Comparison of ENCODE assay signal across 17 mouse cellular contexts in genomic region chr15:61781531-61781930, GRCm38 (mm10).
DNase-seq lines count a peak whose midpoint lies in the region.
"Had no signal": no experiment of that assay in that cellular context is flagged by ENCODE, and none has a peak within 500 bp of the region (broad histone marks: within the 10 kb centered on the region; RNA-seq: fewer than 3 reads in every experiment).

No protein-coding gene starts in this region.

- DNase-seq in cerebellum, adult 18-20 months: peak; percentile 2 to 9
- no peak for DNase-seq in cerebellum, postnatal 4 days (ENCODE audit: low spot score in 2 of 2)
- DNase-seq in cerebellum, postnatal 10 days: peak; percentile 55 to 81
- no peak for DNase-seq in cerebellum, adult 8-10 months
- DNase-seq in brain, adult 2 months (ENCODE audit: low read depth, low spot score): peak; percentile 8
- DNase-seq in cerebellum, postnatal 25 days: peak; percentile 54 to 67
- DNase-seq in layer of hippocampus, adult 9-10 months (ENCODE audit: low spot score): no peak
- DNase-seq: adrenal gland, postnatal 10 days; adrenal gland, postnatal 36 days; B cell, adult 2 months; embryo, embryonic 11 days; gastrocnemius, postnatal 10 days; gastrocnemius, postnatal 36 days; heart, postnatal 10 days; heart, postnatal 36 days; kidney, adult 11 months; kidney, adult 8-10 months had no signal

Comparison
In these comparisons a context has a peak if more than half of its experiments do, and no peak if none do; other contexts are left out.
1. DNase-seq: peak in cerebellum, adult 18-20 months (2 of 2), cerebellum, postnatal 10 days (2 of 2), brain, adult 2 months (single experiment) and cerebellum, postnatal 25 days (2 of 2); none in cerebellum, postnatal 4 days (0 of 2), cerebellum, adult 8-10 months (single experiment) and layer of hippocampus, adult 9-10 months (single experiment).